Mouse (Mus musculus) stomach, postnatal 0 days (tissue): ENCODE results near the gene Tspo. TPM values are rescaled to one million over a fixed set of nuclear protein-coding genes. Genes with fewer than 3 reads are reported as not detected.

Experiments used
- ATAC-seq: fragments of 200-750 bp; cut with Nextera tagmentation; 2 replicates; pipeline ENCODE4 v1.8.0; 2017; ENCODE audit not compliant: low FRiP score, low TSS enrichment
- DNase-seq: peaks from one replicate; pipeline ENCODE4 v3.0.0-alpha.2; 2016; ENCODE audit warnings: low spot score
- H3K27ac ChIP-seq: fragments of 300-500 bp; sonication (generic); replicated peaks from 2 replicates; pipeline ENCODE4 v1.5.1; 2014; ENCODE audit warnings: mild to moderate bottlenecking, control low read depth
- H3K27me3 ChIP-seq: fragments of 300-500 bp; sonication (generic); 2 replicates; pipeline ENCODE4 v1.6.1; 2014; ENCODE audit warnings: low read length; ENCODE audit not compliant: control insufficient read depth, insufficient read depth
- H3K36me3 ChIP-seq: fragments of 300-500 bp; sonication (generic); 2 replicates; pipeline ENCODE4 v1.6.1; 2014; ENCODE audit warnings: low read length, mixed read lengths; ENCODE audit not compliant: control insufficient read depth, insufficient read depth
- H3K4me1 ChIP-seq: fragments of 300-500 bp; sonication (generic); replicated peaks from 2 replicates; pipeline ENCODE4 v1.6.1; 2014; ENCODE audit warnings: antibody characterized with exemption; ENCODE audit not compliant: control insufficient read depth, insufficient read depth
- H3K4me2 ChIP-seq: fragments of 300-500 bp; sonication (generic); replicated peaks from 2 replicates; pipeline ENCODE4 v1.6.1; 2014; ENCODE audit warnings: low read depth, mild to moderate bottlenecking, control low read depth, moderate library complexity
- H3K4me3 ChIP-seq: fragments of 300-500 bp; sonication (generic); 2 replicates; pipeline ENCODE4 v1.5.1; 2014; ENCODE audit warnings: low read depth, low read length, control low read depth
- H3K9ac ChIP-seq: fragments of 300-500 bp; sonication (generic); 2 replicates; pipeline ENCODE4 v1.6.1; 2014; ENCODE audit warnings: mild to moderate bottlenecking, low read length, control low read depth, mixed read lengths
- H3K9me3 ChIP-seq: fragments of 300-500 bp; sonication (generic); 2 replicates; pipeline ENCODE4 v1.6.1; 2016; ENCODE audit warnings: low read length; ENCODE audit not compliant: control insufficient read depth
- CTCF ChIP-seq: IDR thresholded peaks from 2 replicates; pipeline ENCODE4 v1.5.1; 2016; ENCODE audit warnings: antibody characterized with exemption, low read depth, mild to moderate bottlenecking, moderate library complexity
- EP300 ChIP-seq: optimal IDR thresholded peaks from 2 replicates; pipeline ENCODE3; 2016; ENCODE audit warnings: antibody characterized with exemption
- WGBS: fragments of 180-500 bp; shearing (Covaris S2); extraction: QIAGEN DNeasy Blood & Tissue Kit; methylation state at CpG from one replicate; pipeline ENCODE4 v1.1.7; 2014; 5-methylcytosine and 5-hydroxymethylcytosine counted together
- polyA plus RNA-seq: library from polyadenylated mRNA; unstranded; fragments of >200 nt; fragmentation: Nextera tagmentation; extraction: Ambion mirVana; gene quantifications from 2 replicates; pipeline ENCODE4 v1.2.1, GENCODE M21; 2015

The Tspo gene
- 277 and 284 TPM in 2 replicates for polyA plus RNA-seq

DNA sequence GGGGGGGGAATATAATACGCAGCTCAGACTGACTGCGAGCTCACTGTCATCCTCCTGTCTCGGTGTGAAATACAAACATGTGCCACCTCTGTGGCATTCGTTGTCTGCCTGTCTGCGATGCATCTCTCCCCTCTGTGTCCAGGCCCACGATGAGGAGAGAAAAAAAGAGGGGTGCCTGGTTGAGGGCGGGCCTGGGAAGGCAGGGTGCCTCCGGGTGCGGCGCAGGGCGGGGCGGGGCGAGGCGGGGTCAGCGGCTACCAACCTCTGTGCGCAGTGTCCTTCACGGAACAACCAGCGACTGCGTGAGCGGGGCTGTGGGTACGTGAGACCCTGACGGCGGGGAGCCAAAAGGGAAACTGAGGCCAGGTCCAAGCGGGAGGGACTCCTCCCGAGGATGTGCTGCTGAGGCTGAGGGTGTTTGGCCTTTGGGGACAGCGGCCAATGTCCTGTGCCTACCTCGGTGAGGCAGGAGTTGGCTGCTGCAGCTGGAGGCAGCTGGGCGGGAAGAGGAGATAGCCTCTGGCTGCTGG lies at the start of gene Tspo, which contains the start of gene Mcat:
Gene Tspo (plus strand): TSS at position 266 of the 530 bp plus-strand sequence.
Gene Mcat (minus strand): TSS at position 461 of the 530 bp plus-strand sequence.
- H3K4me3 ChIP-seq: peak within 1 kb of the TSS; percentile 58

GRCm38 (mm10) chr15:83515018-83515417 lies 48.4 kb upstream of the Tspo start:
- no peak overlapping the region for H3K27ac ChIP-seq
- H3K4me3 ChIP-seq: no peak overlapping the region
- H3K9me3 ChIP-seq: no peaks in the 10 kb centered on the region
- no peak overlapping the region for H3K9ac ChIP-seq
- H3K4me2 ChIP-seq: no peak overlapping the region
- ATAC-seq (no peak), DNase-seq (no peak)
- no peaks in the 10 kb centered on the region for H3K36me3 ChIP-seq
- 52% methylated on average over 5 of the region's 5 CpGs for WGBS
- TF ChIP-seq CTCF (no peak), EP300 (no peak)
- no peaks in the 10 kb centered on the region for H3K4me1 ChIP-seq
- H3K27me3 ChIP-seq: no peaks in the 10 kb centered on the region

More for the DNA sequence above, at the start of gene Tspo, which contains the start of gene Mcat:
- no peaks in the 10 kb centered on the region for H3K9me3 ChIP-seq
- H3K27me3 ChIP-seq: no peaks in the 10 kb centered on the region
- no peaks in the 10 kb centered on the region for H3K36me3 ChIP-seq
- H3K27ac ChIP-seq: peak within 1 kb of the TSS; percentile 54
- TF ChIP-seq EP300 (no peak), CTCF (no peak)
- DNase-seq (peak; percentile 82), ATAC-seq (peak; percentile 75)
- H3K4me2 ChIP-seq: peak within 1 kb of the TSS; percentile 98
- H3K9ac ChIP-seq: peak within 1 kb of the TSS; percentile 66
- WGBS: 0% methylated on average over 28 of the region's 28 CpGs
- H3K4me1 ChIP-seq: peaks cover 3% of the 10 kb centered on the region; the same call in 1 of the 2 replicates

DNA sequence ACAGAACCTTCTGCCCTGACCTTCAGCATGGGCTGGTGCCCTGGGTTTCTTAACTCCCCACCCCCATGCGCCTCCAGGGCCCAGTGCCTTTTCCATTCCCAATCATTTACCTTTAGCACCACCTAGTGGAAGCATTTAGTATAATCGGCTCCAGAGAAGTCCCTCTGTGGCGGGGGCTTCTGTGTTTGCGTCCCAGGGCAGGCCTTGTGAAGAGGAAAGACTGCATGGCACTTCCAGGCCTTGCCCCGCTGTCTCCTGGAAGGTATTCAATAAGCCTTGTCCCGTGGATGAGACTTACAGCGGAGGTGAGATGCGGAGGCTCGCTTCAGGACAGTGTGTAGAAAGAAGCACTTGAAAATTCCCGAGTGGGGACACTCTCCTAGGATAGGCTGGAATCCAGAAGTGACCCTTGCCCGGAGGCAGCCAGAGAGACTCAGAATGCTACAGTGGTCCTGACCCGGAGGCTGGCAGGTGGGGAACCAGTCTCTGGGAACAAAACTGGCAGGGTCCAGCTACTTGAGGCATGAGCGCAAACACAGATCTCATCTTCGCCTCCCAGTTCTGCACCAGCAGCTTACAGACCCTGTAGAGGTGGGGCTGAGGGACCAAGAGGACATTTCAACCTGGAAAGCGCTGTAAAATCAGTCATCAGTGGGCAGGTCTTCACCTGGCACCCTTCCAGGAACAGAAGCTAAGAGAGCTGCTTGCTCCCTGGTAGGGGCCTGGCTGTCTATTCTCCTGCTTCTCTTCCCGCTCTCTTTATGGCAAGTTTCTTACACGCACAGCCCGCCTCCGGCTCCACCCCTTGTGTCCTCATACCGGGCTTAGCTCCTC lies 45.0 kb upstream of the Tspo start:
- no peaks in the 10 kb centered on the region for H3K27me3 ChIP-seq
- H3K4me1 ChIP-seq: no peaks in the 10 kb centered on the region
- no peak overlapping the region for H3K9ac ChIP-seq
- 0 out of 2 replicates have a peak overlapping the region, but pooled peaks have one; percentile 10 for H3K4me3 ChIP-seq
- H3K4me2 ChIP-seq: peak overlapping the region; percentile 23; the same call in 1 of the 2 replicates
- TF ChIP-seq CTCF (peak; percentile 94), EP300 (no peak)
- DNase-seq (peak; percentile 63), ATAC-seq (peak; percentile 60; the same call in 1 of the 2 replicates)
- no peak overlapping the region for H3K27ac ChIP-seq
- no peaks in the 10 kb centered on the region for H3K9me3 ChIP-seq
- WGBS: 33% methylated on average over 20 of the region's 20 CpGs
- no peaks in the 10 kb centered on the region for H3K36me3 ChIP-seq

DNA sequence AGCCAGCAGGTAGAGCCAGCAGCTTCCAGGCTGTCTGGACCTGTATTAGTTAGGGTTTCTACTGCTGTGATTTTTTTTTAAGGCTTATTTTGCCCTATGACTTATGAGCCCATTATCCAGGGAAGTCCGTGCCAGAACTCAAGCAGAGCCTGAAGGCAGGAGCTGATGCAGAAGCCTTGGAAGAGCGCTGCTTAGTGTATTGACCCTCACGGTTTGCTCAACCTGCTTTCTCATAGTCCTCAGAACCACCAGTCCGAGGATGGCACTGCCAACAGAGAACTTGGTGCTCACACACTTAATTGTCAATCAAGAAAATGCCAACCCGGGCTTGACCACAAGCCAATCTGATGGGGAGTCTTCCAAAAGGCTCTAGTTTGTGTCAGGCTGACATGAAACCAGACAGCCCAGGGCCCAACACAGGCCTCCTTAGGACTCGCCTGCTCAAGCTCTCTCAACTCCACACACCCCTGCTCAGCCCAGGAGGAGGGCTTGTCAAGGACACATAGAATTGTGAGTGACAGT lies 42.5 kb upstream of the Tspo start:
- no peaks in the 10 kb centered on the region for H3K27me3 ChIP-seq
- no peak for DNase-seq
- no peak overlapping the region for H3K27ac ChIP-seq
- TF ChIP-seq EP300 (no peak), CTCF (no peak)
- no peak overlapping the region for H3K4me3 ChIP-seq
- 70% methylated on average over 6 of the region's 6 CpGs for WGBS
- no peak overlapping the region for H3K4me2 ChIP-seq
- no peak overlapping the region for H3K9ac ChIP-seq
- H3K4me1 ChIP-seq: no peaks in the 10 kb centered on the region
- H3K36me3 ChIP-seq: no peaks in the 10 kb centered on the region
- no peaks in the 10 kb centered on the region for H3K9me3 ChIP-seq
- no peak for ATAC-seq

DNA sequence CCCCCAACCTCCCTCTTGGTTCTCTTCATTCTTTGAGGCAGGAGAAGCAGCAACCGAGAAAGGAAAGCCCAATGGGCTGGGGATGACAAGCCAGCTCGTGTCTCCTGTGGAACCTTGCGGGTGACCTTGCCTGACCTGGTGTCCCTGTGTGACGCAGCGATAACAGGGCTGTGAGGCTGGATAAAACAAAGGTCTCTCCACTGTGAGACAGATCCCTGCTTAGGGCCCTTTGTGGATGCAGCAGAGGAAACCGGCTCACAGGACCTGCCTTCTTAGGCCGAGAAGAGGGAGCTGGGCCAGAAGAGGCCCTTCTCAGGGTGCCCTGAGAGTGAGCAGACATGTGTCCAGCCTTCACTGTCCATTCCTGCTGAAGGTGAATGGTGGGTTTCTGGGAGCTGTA lies 40.2 kb upstream of the Tspo start:
- no peaks in the 10 kb centered on the region for H3K9me3 ChIP-seq
- H3K4me1 ChIP-seq: no peaks in the 10 kb centered on the region
- WGBS: 41% methylated on average over 7 of the region's 7 CpGs
- no peak overlapping the region for H3K4me3 ChIP-seq
- no peak overlapping the region for H3K27ac ChIP-seq
- H3K27me3 ChIP-seq: no peaks in the 10 kb centered on the region
- no peaks in the 10 kb centered on the region for H3K36me3 ChIP-seq
- ATAC-seq (no peak), DNase-seq (no peak)
- H3K9ac ChIP-seq: no peak overlapping the region
- H3K4me2 ChIP-seq: no peak overlapping the region
- TF ChIP-seq EP300 (no peak), CTCF (no peak)
